Mouse (Mus musculus) testis, adult 2 months (tissue): ENCODE results near the gene Dthd1.

Experiments used
- CTCF ChIP-seq: fragments of 200-500 bp; IDR thresholded peaks from 2 replicates; pipeline ENCODE4 v1.5.1; 2012; ENCODE audit warnings: low read depth, mild to moderate bottlenecking, inconsistent platforms, low read length, moderate library complexity; ENCODE audit not compliant: control insufficient read depth, insufficient read depth, insufficient replicate concordance
- POLR2A ChIP-seq: fragments of 200-500 bp; IDR thresholded peaks from 2 replicates; pipeline ENCODE4 v1.6.1; 2012; ENCODE audit warnings: low read depth, mild to moderate bottlenecking, inconsistent platforms, low read length, moderate library complexity; ENCODE audit not compliant: control insufficient read depth

- TF ChIP-seq CTCF, result no peak
- no peak for TF ChIP-seq POLR2A
These were observed 48.2 kb upstream of the Dthd1 start for GRCm38 (mm10) chr5:62765459-62765783.
